Mouse (Mus musculus) adrenal gland, postnatal 4 days (tissue): ENCODE results near the gene Zfp433. TPM values are rescaled to one million over a fixed set of nuclear protein-coding genes. Genes with fewer than 3 reads are reported as not detected.
A peak's percentile ranks its signal among the peaks of the same experiment; 100 is the strongest.
"Not testable (repeated sequence)": the region's sequence is repeated elsewhere in the genome, so short reads cannot be mapped to it uniquely, and the experiment has no call there.

Experiments
- DNase-seq, 2 experiments: peaks; one replicate each; pipeline ENCODE4 v3.0.0; 2021 to 2022; ENCODE audit warnings: low spot score in 2 of 2, mixed read lengths in 2 of 2
- long read RNA-seq, 2 experiments: library from polyadenylated mRNA; stranded (forward); transcript quantifications; one replicate each; pipeline ENCODE4 v2.0.0; 2021
- total RNA-seq, 2 experiments: library from RNA; stranded (reverse); gene quantifications; 2 replicates each; pipeline ENCODE4 v1.2.3; 2021

The Zfp433 gene
- 10 to 100 TPM in 1 of 2 experiments, 1 to 10 TPM in 1; 8.7 to 14.6 TPM for total RNA-seq
- long read RNA-seq, experiment 1, partial matches to known transcripts: 0 of 1 reads
- long read RNA-seq, experiment 1, other reads (novel, unspliced or antisense): 0 of 1 reads
- long read RNA-seq, experiment 2, partial matches to known transcripts: 0 of 7 reads
- long read RNA-seq, experiment 2, other reads (novel, unspliced or antisense): 1 of 7 reads

- not testable (repeated sequence) for DNase-seq
Observed at GRCm38 (mm10) chr10:81704531-81705301, at the start of gene Zfp433. Zfp433 (plus strand) TSS chr10:81704825.

DNA sequence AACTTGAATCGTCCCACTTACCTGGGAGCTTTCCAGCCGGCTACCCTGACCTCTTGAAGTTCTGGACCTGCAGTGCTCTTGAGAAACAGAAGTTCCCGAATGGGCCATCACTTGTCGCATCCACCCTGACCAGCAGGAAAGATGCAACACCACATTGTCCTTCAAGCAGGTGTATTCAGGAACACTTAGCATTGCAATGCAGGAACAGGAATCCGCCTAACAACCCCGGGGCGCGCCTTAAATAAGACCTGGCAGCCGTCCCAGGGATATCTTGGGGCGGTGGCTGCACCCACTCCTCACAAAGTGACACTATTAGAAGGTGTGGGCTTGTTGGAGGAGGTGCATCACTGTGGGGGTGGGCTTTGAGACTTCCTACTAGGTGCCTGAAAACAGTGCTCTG is 49.4 kb upstream of the Zfp433 start:
- DNase-seq: peak in 1 of 2 experiments; percentile 2

- no peak for DNase-seq
Observed at GRCm38 (mm10) chr10:81656174-81656573, 48.5 kb upstream of the Zfp433 start.

DNA sequence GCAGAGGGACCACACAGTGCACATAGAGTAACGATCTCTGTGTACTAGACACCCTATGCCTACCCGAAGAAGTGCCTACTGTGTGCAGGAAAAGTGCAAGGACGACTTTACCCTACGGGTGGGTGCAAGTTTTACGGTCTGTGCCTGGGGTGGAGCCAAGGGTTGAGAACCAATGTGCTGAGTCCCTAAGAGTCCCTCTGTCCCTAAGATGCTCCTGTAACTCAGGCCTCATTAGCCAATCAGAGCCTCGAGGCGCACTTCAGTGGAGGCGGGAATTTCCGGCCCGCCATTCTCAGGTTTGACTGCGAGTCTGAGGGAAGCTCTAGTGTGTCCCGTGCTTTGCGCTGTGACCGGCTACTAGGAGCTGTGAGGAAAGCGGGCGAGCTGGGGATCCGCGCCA is 17.5 kb upstream of the Zfp433 start:
- not testable (repeated sequence) for DNase-seq

GRCm38 (mm10) chr10:81770506-81771403 is 66.1 kb downstream of the Zfp433 start, which contains the start of gene Gm3055:
Gm3055 (minus strand) TSS chr10:81771161.
- DNase-seq: not testable (repeated sequence)

DNA sequence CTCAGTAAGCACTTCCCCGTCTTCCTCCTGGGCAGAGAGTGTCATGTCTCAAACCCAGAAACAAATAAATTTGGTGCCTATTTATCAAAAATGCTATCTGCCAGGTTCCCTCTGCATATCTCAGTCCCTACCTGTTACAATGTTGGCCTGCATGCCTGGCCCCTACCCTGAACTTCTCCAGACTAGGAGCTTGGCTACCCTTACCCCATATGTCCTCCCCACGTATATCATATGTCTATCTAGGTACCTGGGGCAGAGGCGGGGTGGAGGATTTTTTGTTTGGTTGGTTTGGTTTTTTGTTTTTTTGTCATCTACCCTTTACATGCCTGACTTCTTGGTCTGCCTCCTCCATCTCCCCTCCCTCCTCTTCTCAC is 66.8 kb downstream of the Zfp433 start:
- DNase-seq: not testable (repeated sequence)

Other genes starting within 250 kb of the Zfp433 start
- 100 to 1,000 TPM; 120 to 129 TPM for gene Nfic, start 249.2 kb upstream of the Zfp433 start, total RNA-seq
- gene Celf5, start 222.1 kb upstream of the Zfp433 start, total RNA-seq: 1 to 10 TPM; 3.5 to 4.2 TPM
- 100 to 1,000 TPM; 107 to 117 TPM for gene Ncln, start 208.4 kb upstream of the Zfp433 start, total RNA-seq
- gene S1pr4, start 204.7 kb upstream of the Zfp433 start, total RNA-seq: 1 to 10 TPM; 2.0 to 2.7 TPM
- gene Gna15, start 180.6 kb upstream of the Zfp433 start, total RNA-seq: 1 to 10 TPM in 1 of 2 experiments, under 1 TPM in 1; 0.67 to 1.2 TPM
- 10 to 100 TPM; 74.2 to 74.4 TPM for gene Gna11, start 159.6 kb upstream of the Zfp433 start, total RNA-seq
- gene Aes, start 145.3 kb upstream of the Zfp433 start, total RNA-seq: 100 to 1,000 TPM; 639 to 647 TPM
- gene Tle2, start 130.3 kb upstream of the Zfp433 start, total RNA-seq: 10 to 100 TPM; 24.9 to 30.4 TPM
- gene Tle6, start 103.8 kb upstream of the Zfp433 start, total RNA-seq: 10 to 100 TPM; 12.8 to 20.2 TPM
- gene BC025920, start 98.6 kb upstream of the Zfp433 start, total RNA-seq: 1 to 10 TPM; 1.1 to 2.1 TPM
- 10 to 100 TPM; 40.1 to 40.7 TPM for gene Sirt6, start 77.0 kb upstream of the Zfp433 start, total RNA-seq
- 10 to 100 TPM; 38.7 to 50.5 TPM for gene Ankrd24, start 76.3 kb upstream of the Zfp433 start, total RNA-seq
- 1 to 10 TPM; 3.0 to 3.9 TPM for gene Gm10778, start 55.8 kb upstream of the Zfp433 start, total RNA-seq
- gene Gm3055, start 66.3 kb downstream of the Zfp433 start, total RNA-seq: 1 to 10 TPM; 4.8 to 7.5 TPM
- gene Gm4767, start 107.4 kb downstream of the Zfp433 start, total RNA-seq: 1 to 10 TPM; 3.0 to 4.7 TPM
- 1 to 10 TPM; 4.6 to 5.9 TPM for gene Gm32687, start 159.1 kb downstream of the Zfp433 start, total RNA-seq
- 1 to 10 TPM; 3.3 to 3.6 TPM for gene Zfp781, start 225.7 kb downstream of the Zfp433 start, total RNA-seq